Mouse (Mus musculus): Measurements from ENCODE around the gene Gm12887.

Gm12887 gene

DNA sequence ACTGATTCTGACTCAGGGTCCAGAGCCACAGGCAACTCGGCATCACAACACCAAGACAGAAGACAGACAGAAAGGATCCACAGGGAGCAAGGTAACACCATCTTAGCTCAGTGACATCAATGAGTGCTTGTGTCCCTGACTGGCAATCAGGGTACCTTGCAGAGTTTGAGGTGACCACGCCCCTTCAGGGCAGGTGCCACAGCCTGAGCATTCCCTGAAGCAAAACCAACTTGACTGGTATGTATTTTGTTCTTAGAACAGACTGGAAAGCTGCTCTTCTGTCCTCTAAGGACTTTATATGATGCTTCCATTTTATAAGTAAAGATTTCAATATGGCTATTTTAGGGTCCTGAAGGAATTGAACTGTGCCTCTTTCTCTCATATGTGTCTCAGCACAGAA lies at the start of gene Gm12887:
Gene Gm12887 (minus strand): TSS at position 101 of the 400 bp plus-strand sequence.
- in situ Hi-C loops (cut with MboI) = no loop called here

DNA sequence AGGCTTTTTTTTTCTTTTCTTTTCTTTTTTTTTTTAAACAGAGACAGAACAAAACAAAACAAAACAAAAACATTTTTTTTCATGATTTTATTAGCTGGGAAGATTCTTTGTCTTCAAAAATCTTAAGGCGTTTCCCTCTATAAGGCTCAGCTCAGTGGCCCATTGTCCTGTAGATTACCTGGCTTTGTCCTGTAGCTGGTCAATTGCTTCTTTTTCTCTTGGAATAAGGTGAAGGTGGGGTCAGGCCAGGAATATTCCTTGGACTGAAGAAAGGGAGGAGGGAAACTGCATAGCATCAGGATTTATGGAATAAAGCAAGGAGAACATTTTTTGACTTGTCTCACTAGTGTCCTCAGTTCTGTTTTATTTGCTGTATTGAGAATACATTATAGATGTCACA lies 35.1 kb upstream of the Gm12887 start:
- in situ Hi-C loops (cut with MboI) = no loop called here
